Mouse (Mus musculus) embryonic facial prominence, embryonic 11.5 days (tissue): ENCODE results near the gene Podn. TPM values are rescaled to one million over a fixed set of nuclear protein-coding genes. Genes with fewer than 3 reads are reported as not detected.
A peak's percentile ranks its signal among the peaks of the same experiment; 100 is the strongest.

Experiments used
- ATAC-seq: fragments of 200-750 bp; cut with Nextera tagmentation; replicated peaks from 2 replicates; pipeline ENCODE4 v1.8.0; 2017; ENCODE audit warnings: low read depth; ENCODE audit not compliant: insufficient number of reproducible peaks, low FRiP score, low TSS enrichment
- DNase-seq: peaks from one replicate; pipeline ENCODE4 v3.0.0-alpha.2; 2015; ENCODE audit warnings: low spot score
- H3K27ac ChIP-seq: fragments of 300-500 bp; sonication (generic); replicated peaks from 2 replicates; pipeline ENCODE4 v1.5.1; 2014; ENCODE audit warnings: mild to moderate bottlenecking, low read depth, low read length, control low read depth
- H3K27me3 ChIP-seq: fragments of 300-500 bp; sonication (generic); 2 replicates; pipeline ENCODE4 v1.6.1; 2014; ENCODE audit warnings: mild to moderate bottlenecking, low read length, moderate library complexity, mixed read lengths; ENCODE audit not compliant: control insufficient read depth, insufficient read depth
- H3K36me3 ChIP-seq: fragments of 300-500 bp; sonication (generic); replicated peaks from 2 replicates; pipeline ENCODE4 v1.6.1; 2014; ENCODE audit warnings: low read depth, mild to moderate bottlenecking, low read length, moderate library complexity, mixed read lengths; ENCODE audit not compliant: control insufficient read depth, insufficient read depth
- H3K4me1 ChIP-seq: fragments of 300-500 bp; sonication (generic); 2 replicates; pipeline ENCODE4 v1.6.1; 2014; ENCODE audit warnings: low read length, mixed read lengths; ENCODE audit not compliant: control insufficient read depth, insufficient read depth
- H3K4me2 ChIP-seq: fragments of 300-500 bp; sonication (generic); 2 replicates; pipeline ENCODE4 v1.6.1; 2014; ENCODE audit warnings: low read depth, mild to moderate bottlenecking, control low read depth, low read length, moderate library complexity
- H3K4me3 ChIP-seq: fragments of 300-500 bp; sonication (generic); 2 replicates; pipeline ENCODE4 v1.5.1; 2014; ENCODE audit warnings: low read depth, low read length, control low read depth
- H3K9ac ChIP-seq: fragments of 300-500 bp; sonication (generic); replicated peaks from 2 replicates; pipeline ENCODE4 v1.6.1; 2014; ENCODE audit warnings: mild to moderate bottlenecking, control low read depth, low read length
- H3K9me3 ChIP-seq: fragments of 300-500 bp; sonication (generic); replicated peaks from 2 replicates; pipeline ENCODE4 v1.6.1; 2016; ENCODE audit warnings: mild to moderate bottlenecking, low read length, inconsistent platforms, mixed read lengths; ENCODE audit not compliant: control insufficient read depth
- WGBS: fragments of 180-500 bp; shearing (Covaris S2); extraction: QIAGEN DNeasy Blood & Tissue Kit; methylation state at CpG from one replicate; pipeline ENCODE4 v1.1.7; 2014; 5-methylcytosine and 5-hydroxymethylcytosine counted together
- polyA plus RNA-seq: library from polyadenylated mRNA; unstranded; fragments of >200 nt; fragmentation: Nextera tagmentation; extraction: Ambion mirVana; gene quantifications from 2 replicates; pipeline ENCODE4 v1.2.1, GENCODE M21; 2014

Gene Podn
- polyA plus RNA-seq, 1 experiment from 2014 or later, result 0.84 TPM

GRCm38 (mm10) chr4:108031502-108032351 is 64.5 kb downstream of the Podn start:
- Histone ChIP-seq H3K9ac (peak overlapping the region; percentile 59), H3K4me2 (peak overlapping the region; percentile 98), H3K27me3 (peaks cover 20% of the 10 kb centered on the region), H3K4me3 (peak overlapping the region; percentile 61), H3K36me3 (no peaks in the 10 kb centered on the region), H3K9me3 (no peaks in the 10 kb centered on the region), H3K27ac (no peak overlapping the region), H3K4me1 (peaks cover 5% of the 10 kb centered on the region; the same call in 1 of the 2 replicates)
- WGBS, result under 1% methylated on average over 77 of the region's 86 CpGs
- peak; percentile 62 for DNase-seq
- 0 out of 2 replicates have a peak, but pooled peaks have one; percentile 27 for ATAC-seq

- ATAC-seq, result no peak
These were observed 65.2 kb downstream of the Podn start for GRCm38 (mm10) chr4:108030888-108031501.

GRCm38 (mm10) chr4:108026193-108026592 is 70.1 kb downstream of the Podn start:
- Histone ChIP-seq H3K4me2 (no peak overlapping the region), H3K9me3 (no peaks in the 10 kb centered on the region), H3K4me1 (peaks cover 4% of the 10 kb centered on the region; the same call in 1 of the 2 replicates), H3K27me3 (peaks cover 11% of the 10 kb centered on the region), H3K9ac (no peak overlapping the region), H3K36me3 (no peaks in the 10 kb centered on the region), H3K27ac (no peak overlapping the region), H3K4me3 (no peak overlapping the region)
- ATAC-seq, result no peak
- no peak for DNase-seq
- 30% methylated on average over 3 of the region's 3 CpGs for WGBS

More at GRCm38 (mm10) chr4:108030888-108031501, 65.2 kb downstream of the Podn start:
- no peaks in the 10 kb centered on the region for H3K36me3 ChIP-seq
- DNase-seq, result peak; percentile 25
- no peaks in the 10 kb centered on the region for H3K9me3 ChIP-seq
- H3K9ac ChIP-seq, result no peak overlapping the region; the same call in 1 of the 2 replicates
- H3K27me3 ChIP-seq, result peaks cover 20% of the 10 kb centered on the region
- H3K4me2 ChIP-seq, result peak overlapping the region; percentile 98
- peak overlapping the region; percentile 61 for H3K4me3 ChIP-seq
- H3K27ac ChIP-seq, result no peak overlapping the region
- 2% methylated on average over 22 of the region's 22 CpGs for WGBS
- peaks cover 5% of the 10 kb centered on the region; the same call in 1 of the 2 replicates for H3K4me1 ChIP-seq

GRCm38 (mm10) chr4:108025269-108025668 is 71.0 kb downstream of the Podn start:
- Histone ChIP-seq H3K27me3 (peaks cover 2% of the 10 kb centered on the region; the same call in 1 of the 2 replicates), H3K4me2 (peak overlapping the region; percentile 16; the same call in 1 of the 2 replicates), H3K9me3 (no peaks in the 10 kb centered on the region), H3K9ac (no peak overlapping the region), H3K4me3 (no peak overlapping the region), H3K4me1 (no peaks in the 10 kb centered on the region), H3K27ac (no peak overlapping the region), H3K36me3 (no peaks in the 10 kb centered on the region)
- 3% methylated on average over 10 of the region's 10 CpGs for WGBS
- ATAC-seq (no peak; the same call in 1 of the 2 replicates), DNase-seq (peak; percentile 51)

- WGBS, result 59% methylated on average over 5 of the region's 5 CpGs
- no peak for DNase-seq
- no peaks in the 10 kb centered on the region for H3K27me3 ChIP-seq
- H3K9ac ChIP-seq, result no peak overlapping the region
- H3K36me3 ChIP-seq, result no peaks in the 10 kb centered on the region
- H3K4me1 ChIP-seq, result no peaks in the 10 kb centered on the region
- no peak overlapping the region for H3K4me3 ChIP-seq
- ATAC-seq, result no peak
- no peak overlapping the region for H3K27ac ChIP-seq
- H3K4me2 ChIP-seq, result no peak overlapping the region
- no peaks in the 10 kb centered on the region for H3K9me3 ChIP-seq
These were observed 71.6 kb downstream of the Podn start for GRCm38 (mm10) chr4:108024641-108025040.

GRCm38 (mm10) chr4:108023186-108023585 is 73.1 kb downstream of the Podn start:
- Histone ChIP-seq H3K4me2 (no peak overlapping the region), H3K36me3 (no peaks in the 10 kb centered on the region), H3K27me3 (no peaks in the 10 kb centered on the region), H3K4me3 (no peak overlapping the region), H3K9ac (no peak overlapping the region), H3K27ac (no peak overlapping the region), H3K4me1 (peaks cover 4% of the 10 kb centered on the region; the same call in 1 of the 2 replicates), H3K9me3 (no peaks in the 10 kb centered on the region)
- 81% methylated on average over 4 of the region's 4 CpGs for WGBS
- no peak for DNase-seq
- ATAC-seq, result no peak

GRCm38 (mm10) chr4:108020178-108020577 is 76.1 kb downstream of the Podn start:
- Histone ChIP-seq H3K9ac (no peak overlapping the region), H3K36me3 (no peaks in the 10 kb centered on the region), H3K4me1 (peaks cover 4% of the 10 kb centered on the region; the same call in 1 of the 2 replicates), H3K4me3 (no peak overlapping the region), H3K27me3 (no peaks in the 10 kb centered on the region), H3K9me3 (no peaks in the 10 kb centered on the region), H3K27ac (no peak overlapping the region), H3K4me2 (no peak overlapping the region)
- 88% methylated on average over 6 of the region's 6 CpGs for WGBS
- ATAC-seq (no peak), DNase-seq (no peak)
